Mouse (Mus musculus): ENCODE results near the gene Aup1.

Gene Aup1
- long read RNA-seq, experiment 1, transcript Aup1-201 (12 exons, 1,769 nt) = major isoform, 69 of 85 reads
- long read RNA-seq, experiment 1, partial matches to known transcripts = 0 of 85 reads
- long read RNA-seq, experiment 1, other reads (novel, unspliced or antisense) = 11 of 85 reads
- long read RNA-seq, experiment 2, transcript Aup1-205 (3 exons, 545 nt) = minor isoform, 5 of 89 reads
- long read RNA-seq, experiment 2, transcript Aup1-201 (12 exons, 1,769 nt) = major isoform, 69 of 89 reads
- long read RNA-seq, experiment 2, partial matches to known transcripts = 3 of 89 reads
- long read RNA-seq, experiment 2, other reads (novel, unspliced or antisense) = 12 of 89 reads

DNA sequence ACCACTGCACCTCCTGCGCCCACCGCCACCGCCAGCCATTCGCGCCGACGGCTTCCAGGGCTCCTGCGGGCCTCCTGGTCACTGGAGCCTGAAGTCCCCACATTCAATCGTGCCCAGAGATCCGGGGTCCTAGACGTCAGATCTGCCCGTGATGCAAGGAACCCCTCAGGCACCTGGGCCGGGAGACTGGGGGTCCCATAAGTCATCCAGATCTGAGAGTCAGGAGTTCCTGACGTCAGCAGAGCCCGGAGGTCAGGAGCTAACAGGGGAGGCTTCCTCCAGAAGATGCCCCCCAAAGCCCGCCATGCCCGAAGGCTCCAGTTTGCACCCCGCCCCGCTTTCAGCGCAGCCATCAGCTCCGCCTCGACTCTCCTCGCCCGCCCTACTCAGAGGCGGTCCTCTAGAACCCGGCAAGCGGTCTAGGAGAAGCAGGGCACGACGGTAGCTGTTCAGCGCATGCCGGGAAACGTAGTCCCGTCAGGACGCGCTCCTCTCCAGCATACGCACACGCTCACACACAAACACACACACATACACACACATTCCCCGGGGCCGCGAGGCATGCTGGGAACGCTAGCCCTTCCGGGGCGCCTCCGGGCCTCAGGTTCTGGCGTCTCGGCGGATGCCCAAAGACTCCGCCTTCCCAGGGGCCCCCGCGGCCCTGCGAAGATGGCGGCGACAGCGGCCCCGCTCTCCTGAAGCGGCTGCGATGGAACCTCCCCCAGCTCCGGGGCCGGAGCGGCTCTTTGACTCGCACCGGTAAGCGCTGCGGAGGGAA lies at the start of gene Aup1:
TSS of gene Aup1 (plus strand) at position 448 of the 778 bp plus-strand sequence.
- intact Hi-C loops (cut with DNase I) = no loop called here

DNA sequence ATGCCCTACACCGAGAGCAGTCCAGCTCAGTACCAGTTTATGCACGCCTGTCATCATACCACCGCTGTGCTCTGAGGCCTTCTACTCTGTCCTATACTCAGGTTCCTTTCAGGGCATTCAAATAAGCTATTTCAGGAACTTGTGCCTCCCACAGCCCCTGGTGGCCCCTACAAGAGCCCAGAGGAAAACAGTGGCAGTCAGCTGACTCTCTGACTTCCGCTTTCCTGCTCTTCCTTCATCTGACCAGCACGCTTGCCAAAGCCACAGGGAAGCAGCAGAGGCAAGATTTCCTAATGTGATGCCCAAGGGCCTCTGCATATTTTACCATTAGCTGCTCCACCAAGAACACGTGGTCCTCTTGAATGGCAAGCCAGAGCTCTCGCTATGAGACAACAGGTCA lies 49.4 kb upstream of the Aup1 start:
- intact Hi-C loops (cut with DNase I) = no loop called here

- intact Hi-C loops (cut with DNase I) = no loop called here
Measured at GRCm38 (mm10) chr6:83005444-83006011, 48.8 kb upstream of the Aup1 start.

GRCm38 (mm10) chr6:83006114-83006513 lies 48.2 kb upstream of the Aup1 start:
- intact Hi-C loops (cut with DNase I) = no loop called here

GRCm38 (mm10) chr6:83008659-83009058 lies 45.7 kb upstream of the Aup1 start:
- intact Hi-C loops (cut with DNase I) = no loop called here

DNA sequence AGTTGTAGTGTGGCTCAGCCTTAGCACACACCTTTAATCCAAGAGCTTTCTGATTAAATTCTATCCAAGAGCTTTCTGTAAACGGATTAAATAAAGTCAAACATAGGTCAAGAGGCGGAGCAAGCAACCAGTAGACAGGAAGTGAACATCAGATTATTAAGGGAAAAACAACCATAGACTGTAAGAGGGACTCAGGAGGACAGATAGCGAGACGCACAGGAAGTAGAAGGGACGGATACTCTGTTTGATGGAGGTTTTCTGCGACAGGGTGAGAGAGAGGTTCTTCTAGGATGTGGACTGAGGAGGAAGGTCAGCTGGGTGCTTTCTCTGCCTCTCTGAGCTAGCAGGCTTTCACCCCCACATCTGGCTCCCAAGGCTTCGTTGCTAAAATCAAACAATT lies 44.3 kb upstream of the Aup1 start:
- intact Hi-C loops (cut with DNase I) = no loop called here

DNA sequence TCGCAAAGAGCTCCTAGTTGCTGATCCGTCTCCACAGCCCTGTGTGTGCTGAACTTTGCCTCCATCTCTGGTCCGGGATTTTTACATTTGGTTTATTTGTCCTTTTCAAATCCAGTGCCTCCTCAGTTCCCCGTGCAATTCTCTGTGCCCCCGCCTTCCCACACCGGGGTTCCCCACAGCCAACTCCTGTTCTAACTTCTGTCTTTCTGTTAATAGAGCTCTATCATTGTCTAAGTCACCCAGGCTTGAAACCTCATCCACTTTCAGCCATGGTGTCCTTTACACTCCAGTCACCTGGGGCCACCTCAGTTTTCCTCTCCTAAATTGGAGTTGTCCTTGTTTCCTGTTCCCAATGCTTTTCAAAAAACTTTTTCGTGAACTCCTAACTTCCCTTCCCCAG lies 43.1 kb upstream of the Aup1 start:
- intact Hi-C loops (cut with DNase I) = no loop called here

- intact Hi-C loops (cut with DNase I) = no loop called here
Measured at GRCm38 (mm10) chr6:83011756-83012155, 42.6 kb upstream of the Aup1 start.

DNA sequence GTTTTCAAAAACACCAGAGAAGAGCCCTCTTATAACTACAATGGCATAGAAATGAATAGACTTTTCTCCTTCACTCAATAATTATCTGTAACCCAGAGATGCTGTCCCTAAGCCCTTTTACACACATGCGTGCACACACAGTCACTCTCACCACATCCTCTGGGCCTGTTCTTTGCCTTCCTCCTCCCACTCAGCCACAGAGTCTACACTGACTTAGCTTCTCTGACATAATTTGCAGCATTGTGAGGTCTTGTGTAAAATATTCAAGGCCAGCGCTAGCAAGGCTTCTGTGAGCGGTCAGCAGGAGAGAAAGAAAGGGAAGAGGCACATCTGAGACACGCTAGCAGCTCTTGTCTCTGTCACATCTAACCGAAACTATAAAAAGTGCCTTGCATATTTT lies 40.9 kb upstream of the Aup1 start:
- intact Hi-C loops (cut with DNase I) = no loop called here

GRCm38 (mm10) chr6:83014482-83015466 lies 39.5 kb upstream of the Aup1 start:
- intact Hi-C loops (cut with DNase I) = no loop called here

GRCm38 (mm10) chr6:83015749-83016148 lies 38.6 kb upstream of the Aup1 start:
- intact Hi-C loops (cut with DNase I) = no loop called here

GRCm38 (mm10) chr6:83017190-83017589 lies 37.1 kb upstream of the Aup1 start:
- intact Hi-C loops (cut with DNase I) = no loop called here

- intact Hi-C loops (cut with DNase I) = no loop called here
Measured at GRCm38 (mm10) chr6:83019044-83019443, 35.3 kb upstream of the Aup1 start.

DNA sequence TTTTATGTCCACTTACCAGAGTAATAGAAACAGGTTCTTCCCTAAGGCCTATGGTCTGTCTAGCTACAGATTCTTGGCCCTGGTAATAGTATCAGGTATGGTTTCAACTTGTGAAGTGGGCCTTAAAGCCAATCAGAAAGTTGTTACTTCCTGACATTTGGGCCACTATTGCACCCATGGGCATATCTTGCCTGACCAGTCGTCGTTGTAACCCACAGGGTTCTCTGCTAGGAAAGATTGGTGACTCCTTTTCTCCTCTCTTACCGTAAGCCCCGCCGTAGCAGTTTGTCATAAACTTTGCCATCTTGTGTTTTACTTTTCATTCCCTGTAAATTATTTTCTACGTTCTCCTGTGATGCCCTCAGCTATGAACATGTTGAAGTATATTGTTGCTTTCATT lies 34.2 kb upstream of the Aup1 start:
- intact Hi-C loops (cut with DNase I) = no loop called here

DNA sequence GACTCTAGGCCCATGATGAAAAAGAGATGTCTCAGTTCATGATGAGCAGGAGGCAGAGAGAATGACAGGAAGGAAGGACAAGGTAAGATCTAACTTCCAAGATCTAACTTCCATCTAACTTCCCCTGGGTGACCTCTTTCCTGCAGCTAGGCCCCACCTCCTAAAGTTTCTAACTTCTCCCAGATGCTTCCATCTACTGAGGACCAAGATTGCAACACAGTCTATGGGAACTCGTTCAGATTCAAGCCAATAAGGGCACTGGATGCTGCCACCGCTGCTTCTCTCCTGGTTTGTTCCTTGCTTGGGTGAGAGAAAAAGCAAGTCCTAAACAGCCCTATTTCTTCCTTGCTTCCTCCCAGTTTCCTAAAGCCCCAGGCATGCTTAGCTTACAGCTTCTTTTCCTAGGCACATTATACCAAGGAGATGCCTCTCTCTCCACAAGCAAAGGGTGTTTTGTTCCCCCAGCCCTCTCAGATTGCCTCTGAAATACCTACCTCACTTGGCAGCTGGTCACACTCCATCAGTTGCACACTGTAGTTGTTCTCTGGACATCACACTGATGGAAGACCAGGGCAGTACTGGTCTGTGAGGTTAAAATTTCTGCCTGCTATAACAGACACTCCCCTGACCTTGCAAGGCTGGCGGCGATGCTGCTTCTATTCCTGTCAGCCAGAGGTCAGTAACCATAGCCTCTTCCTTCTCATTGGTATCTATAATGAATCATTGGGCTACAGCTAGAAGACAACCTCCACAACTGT lies 33.3 kb upstream of the Aup1 start:
- intact Hi-C loops (cut with DNase I) = no loop called here

GRCm38 (mm10) chr6:83023008-83023407 lies 31.3 kb upstream of the Aup1 start:
- intact Hi-C loops (cut with DNase I) = no loop called here

DNA sequence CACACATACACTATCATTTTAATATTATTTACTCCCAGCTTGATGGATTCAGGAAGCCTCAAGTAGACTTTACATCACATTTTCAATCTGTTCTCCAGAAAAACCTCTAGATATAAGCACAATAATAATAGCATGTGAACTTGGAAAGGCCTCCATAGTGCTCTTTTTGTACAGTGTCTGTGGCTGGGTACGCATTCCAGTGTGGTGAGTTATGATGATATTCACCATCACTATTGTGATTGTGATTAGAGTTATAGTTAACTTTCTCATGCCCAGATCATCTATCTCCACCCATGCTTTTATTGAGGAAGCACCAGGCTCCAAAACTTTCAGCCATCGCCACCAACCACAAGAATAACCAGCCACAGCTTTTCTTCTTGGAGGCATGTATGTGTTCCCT lies 30.5 kb upstream of the Aup1 start:
- intact Hi-C loops (cut with DNase I) = no loop called here

- intact Hi-C loops (cut with DNase I) = no loop called here
Measured at GRCm38 (mm10) chr6:83024421-83024820, 29.9 kb upstream of the Aup1 start.

- intact Hi-C loops (cut with DNase I) = no loop called here
Measured at GRCm38 (mm10) chr6:83025221-83025620, 29.1 kb upstream of the Aup1 start.

DNA sequence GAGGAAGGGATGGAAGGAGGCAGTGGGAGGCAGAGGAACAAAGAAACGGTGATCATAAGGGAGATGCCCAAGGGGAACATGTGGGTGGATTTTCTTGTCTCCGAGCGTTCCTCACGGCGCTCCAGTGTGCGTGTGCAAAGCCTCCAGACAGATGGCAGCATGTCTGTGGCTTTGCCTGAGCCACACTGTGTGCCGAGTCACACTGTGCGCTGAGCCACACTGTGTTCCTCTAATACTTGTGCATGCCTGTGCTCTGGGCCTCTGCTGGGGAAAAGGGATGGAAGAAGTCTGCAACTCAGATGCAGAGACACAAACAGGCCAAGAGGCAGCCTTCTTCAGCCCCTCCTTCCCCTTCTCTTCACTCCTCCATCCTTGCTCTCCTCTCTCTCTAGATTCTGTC lies 27.0 kb upstream of the Aup1 start:
- intact Hi-C loops (cut with DNase I) = no loop called here

DNA sequence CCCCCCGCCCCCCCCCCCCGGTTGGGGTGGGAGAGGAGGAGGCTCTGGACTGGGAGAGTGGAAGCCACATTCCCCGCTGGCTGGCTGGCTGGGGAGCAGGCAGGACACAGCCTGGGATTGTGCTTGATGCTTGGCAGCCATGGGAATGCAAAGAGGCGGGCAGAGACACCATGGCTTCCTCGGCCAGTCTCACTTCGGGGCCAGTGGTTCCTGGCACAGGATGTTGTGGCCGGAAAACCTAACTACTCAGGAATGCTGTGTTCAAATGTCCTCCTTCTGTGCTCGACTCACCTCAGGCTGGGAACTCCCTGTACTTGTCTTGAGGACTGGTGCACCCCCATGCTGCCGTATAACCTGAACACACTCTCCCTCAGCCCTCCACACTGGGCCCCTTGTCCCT lies 26.6 kb upstream of the Aup1 start:
- intact Hi-C loops (cut with DNase I) = no loop called here
